Mouse (Mus musculus) kidney, embryonic 14.5 days (tissue): ENCODE measurements around the gene Ntn3. TPM values are rescaled to one million over a fixed set of nuclear protein-coding genes. Genes with fewer than 3 reads are reported as not detected.

Experiments
- ATAC-seq: fragments of 200-750 bp; cut with Nextera tagmentation; 2 replicates; pipeline ENCODE4 v1.8.0; 2017; ENCODE audit warnings: moderate number of reproducible peaks, mild to moderate bottlenecking, moderate TSS enrichment, moderate library complexity; ENCODE audit not compliant: low FRiP score, low TSS enrichment
- H3K27ac ChIP-seq: fragments of 300-500 bp; sonication (generic); 2 replicates; pipeline ENCODE4 v1.5.1; 2014; ENCODE audit warnings: low read depth, mild to moderate bottlenecking, low read length, moderate library complexity, mixed read lengths
- H3K27me3 ChIP-seq: fragments of 300-500 bp; sonication (generic); 2 replicates; pipeline ENCODE4 v1.6.1; 2014; ENCODE audit warnings: mild to moderate bottlenecking, low read length; ENCODE audit not compliant: control insufficient read depth, insufficient read depth
- H3K36me3 ChIP-seq: fragments of 300-500 bp; sonication (generic); 2 replicates; pipeline ENCODE4 v1.6.1; 2014; ENCODE audit warnings: low read length, mixed read lengths; ENCODE audit not compliant: control insufficient read depth, insufficient read depth
- H3K4me1 ChIP-seq: fragments of 300-500 bp; sonication (generic); 2 replicates; pipeline ENCODE4 v1.6.1; 2014; ENCODE audit warnings: low read length, mixed read lengths; ENCODE audit not compliant: control insufficient read depth, insufficient read depth
- H3K4me2 ChIP-seq: fragments of 300-500 bp; sonication (generic); replicated peaks from 2 replicates; pipeline ENCODE4 v1.6.1; 2014; ENCODE audit warnings: low read depth, mild to moderate bottlenecking, low read length
- H3K4me3 ChIP-seq: fragments of 300-500 bp; sonication (generic); 2 replicates; pipeline ENCODE4 v1.5.1; 2014; ENCODE audit warnings: mild to moderate bottlenecking, low read length
- H3K9ac ChIP-seq: fragments of 300-500 bp; sonication (generic); 2 replicates; pipeline ENCODE4 v1.6.1; 2014; ENCODE audit warnings: low read depth, mild to moderate bottlenecking, low read length, moderate library complexity
- H3K9me3 ChIP-seq: fragments of 300-500 bp; sonication (generic); 2 replicates; pipeline ENCODE4 v1.6.1; 2016; ENCODE audit warnings: low read length; ENCODE audit not compliant: control insufficient read depth
- WGBS: fragments of 180-500 bp; shearing (Covaris S2); extraction: QIAGEN DNeasy Blood & Tissue Kit; methylation state at CpG from one replicate; pipeline ENCODE4 v1.1.7; 2014; 5-methylcytosine and 5-hydroxymethylcytosine counted together
- polyA plus RNA-seq: library from polyadenylated mRNA; unstranded; fragments of >200 nt; fragmentation: Nextera tagmentation; extraction: Ambion mirVana; gene quantifications from 2 replicates; pipeline ENCODE4 v1.2.1, GENCODE M21; 2014

The Ntn3 gene
- polyA plus RNA-seq, 1 experiment from 2014 or later, result 5.3 TPM

- no peak overlapping the region for H3K4me3 ChIP-seq
- H3K4me2 ChIP-seq, result no peak overlapping the region
- H3K4me1 ChIP-seq, result no peaks in the 10 kb centered on the region
- peaks cover 99% of the 10 kb centered on the region for H3K36me3 ChIP-seq
- no peak overlapping the region for H3K27ac ChIP-seq
- no peak overlapping the region for H3K9ac ChIP-seq
- H3K9me3 ChIP-seq, result no peaks in the 10 kb centered on the region
- 90% methylated on average over 7 of the region's 7 CpGs for WGBS
- no peak for ATAC-seq
- no peaks in the 10 kb centered on the region for H3K27me3 ChIP-seq
These were observed 27.6 kb upstream of the Ntn3 start for GRCm38 (mm10) chr17:24236921-24237320.

GRCm38 (mm10) chr17:24236479-24236878 is 27.1 kb upstream of the Ntn3 start:
- no peak for ATAC-seq
- H3K4me2 ChIP-seq, result no peak overlapping the region
- H3K9ac ChIP-seq, result no peak overlapping the region
- H3K27ac ChIP-seq, result no peak overlapping the region
- H3K9me3 ChIP-seq, result no peaks in the 10 kb centered on the region
- peaks cover 99% of the 10 kb centered on the region for H3K36me3 ChIP-seq
- no peaks in the 10 kb centered on the region for H3K27me3 ChIP-seq
- H3K4me3 ChIP-seq, result no peak overlapping the region
- 97% methylated on average over 1 of the region's 1 CpGs for WGBS
- no peaks in the 10 kb centered on the region for H3K4me1 ChIP-seq

- no peak for ATAC-seq
- Histone ChIP-seq H3K36me3 (peaks cover 93% of the 10 kb centered on the region), H3K4me2 (no peak overlapping the region), H3K27ac (no peak overlapping the region), H3K27me3 (no peaks in the 10 kb centered on the region), H3K9ac (no peak overlapping the region), H3K4me1 (no peaks in the 10 kb centered on the region), H3K4me3 (no peak overlapping the region), H3K9me3 (no peaks in the 10 kb centered on the region)
- 87% methylated on average over 7 of the region's 7 CpGs for WGBS
These were observed 18.6 kb upstream of the Ntn3 start for GRCm38 (mm10) chr17:24227941-24228340.

GRCm38 (mm10) chr17:24226721-24227120 is 17.4 kb upstream of the Ntn3 start:
- no peak overlapping the region for H3K9ac ChIP-seq
- peaks cover 89% of the 10 kb centered on the region for H3K36me3 ChIP-seq
- ATAC-seq, result no peak
- no peaks in the 10 kb centered on the region for H3K4me1 ChIP-seq
- H3K27ac ChIP-seq, result no peak overlapping the region
- WGBS, result 98% methylated on average over 8 of the region's 8 CpGs
- H3K4me2 ChIP-seq, result no peak overlapping the region
- H3K27me3 ChIP-seq, result no peaks in the 10 kb centered on the region
- no peaks in the 10 kb centered on the region for H3K9me3 ChIP-seq
- no peak overlapping the region for H3K4me3 ChIP-seq

- no peaks in the 10 kb centered on the region for H3K27me3 ChIP-seq
- no peak overlapping the region for H3K4me3 ChIP-seq
- peaks cover 80% of the 10 kb centered on the region for H3K36me3 ChIP-seq
- ATAC-seq, result no peak
- H3K4me1 ChIP-seq, result no peaks in the 10 kb centered on the region; the same call in 1 of the 2 replicates
- WGBS, result 95% methylated on average over 5 of the region's 5 CpGs
- no peaks in the 10 kb centered on the region for H3K9me3 ChIP-seq
- no peak overlapping the region for H3K27ac ChIP-seq
- H3K9ac ChIP-seq, result no peak overlapping the region
- no peak overlapping the region for H3K4me2 ChIP-seq
These were observed 16.5 kb upstream of the Ntn3 start for GRCm38 (mm10) chr17:24225851-24226250.

GRCm38 (mm10) chr17:24224741-24225140 is 15.4 kb upstream of the Ntn3 start:
- no peak overlapping the region for H3K27ac ChIP-seq
- H3K36me3 ChIP-seq, result peaks cover 69% of the 10 kb centered on the region
- no peaks in the 10 kb centered on the region for H3K9me3 ChIP-seq
- no peak for ATAC-seq
- H3K4me3 ChIP-seq, result no peak overlapping the region
- peaks cover 3% of the 10 kb centered on the region for H3K4me1 ChIP-seq
- H3K4me2 ChIP-seq, result no peak overlapping the region
- no peak overlapping the region for H3K9ac ChIP-seq
- 87% methylated on average over 10 of the region's 10 CpGs for WGBS
- no peaks in the 10 kb centered on the region for H3K27me3 ChIP-seq

- H3K4me1 ChIP-seq, result peaks cover 7% of the 10 kb centered on the region
- ATAC-seq, result no peak
- H3K27ac ChIP-seq, result no peak overlapping the region
- no peaks in the 10 kb centered on the region for H3K27me3 ChIP-seq
- H3K4me2 ChIP-seq, result no peak overlapping the region
- no peak overlapping the region for H3K9ac ChIP-seq
- H3K4me3 ChIP-seq, result no peak overlapping the region
- H3K9me3 ChIP-seq, result no peaks in the 10 kb centered on the region
- 86% methylated on average over 5 of the region's 5 CpGs for WGBS
- H3K36me3 ChIP-seq, result peaks cover 59% of the 10 kb centered on the region
These were observed 14.2 kb upstream of the Ntn3 start for GRCm38 (mm10) chr17:24223513-24223912.

- Histone ChIP-seq H3K4me2 (no peak overlapping the region), H3K4me3 (no peak overlapping the region), H3K9ac (no peak overlapping the region), H3K27ac (no peak overlapping the region), H3K4me1 (peaks cover 7% of the 10 kb centered on the region), H3K9me3 (no peaks in the 10 kb centered on the region), H3K27me3 (no peaks in the 10 kb centered on the region), H3K36me3 (peaks cover 57% of the 10 kb centered on the region)
- ATAC-seq, result no peak
- 71% methylated on average over 6 of the region's 6 CpGs for WGBS
These were observed 13.3 kb upstream of the Ntn3 start for GRCm38 (mm10) chr17:24222653-24223052.

- 6% methylated on average over 41 of the region's 41 CpGs for WGBS
- Histone ChIP-seq H3K4me3 (peak within 1 kb of the TSS; percentile 74), H3K36me3 (peaks cover 56% of the 10 kb centered on the region), H3K27me3 (no peaks in the 10 kb centered on the region), H3K9me3 (no peaks in the 10 kb centered on the region), H3K9ac (peak within 1 kb of the TSS; percentile 71), H3K27ac (peak within 1 kb of the TSS; percentile 18; the same call in 1 of the 2 replicates), H3K4me2 (peak within 1 kb of the TSS; percentile 70), H3K4me1 (peaks cover 7% of the 10 kb centered on the region)
- ATAC-seq, result peak; percentile 94
These were observed 11.4 kb upstream of the Ntn3 start, which contains the start of gene Tedc2 for GRCm38 (mm10) chr17:24220435-24221411. TSS of gene Tedc2 (minus strand) at chr17:24220851.
